Mouse (Mus musculus): ENCODE results near the gene Cdadc1.
"Not testable (repeated sequence)": the region's sequence is repeated elsewhere in the genome, so short reads cannot be mapped to it uniquely, and the experiment has no call there.

Gene Cdadc1

GRCm38 (mm10) chr14:59597398-59598259 lies at the start of gene Cdadc1:
TSS of gene Cdadc1 (minus strand) at chr14:59597959.
- peak; percentile 96 to 99 for DNase-seq (ENCODE audit: low spot score in 2 of 2)

- DNase-seq (ENCODE audit: low spot score in 2 of 2): no peak
These were observed 49.3 kb upstream of the Cdadc1 start for GRCm38 (mm10) chr14:59646826-59647697.

- no peak for DNase-seq (ENCODE audit: low spot score in 2 of 2)
These were observed 47.1 kb upstream of the Cdadc1 start for GRCm38 (mm10) chr14:59644896-59645295.

GRCm38 (mm10) chr14:59644166-59644565 lies 46.4 kb upstream of the Cdadc1 start:
- DNase-seq (ENCODE audit: low spot score in 2 of 2): no peak

- DNase-seq (ENCODE audit: low spot score in 2 of 2): peak in 1 of 2 experiments; percentile 25
These were observed 45.8 kb upstream of the Cdadc1 start for GRCm38 (mm10) chr14:59643582-59643981.

GRCm38 (mm10) chr14:59641856-59642255 lies 44.1 kb upstream of the Cdadc1 start:
- no peak for DNase-seq (ENCODE audit: low spot score in 2 of 2)

GRCm38 (mm10) chr14:59638906-59639703 lies 41.3 kb upstream of the Cdadc1 start:
- no peak for DNase-seq (ENCODE audit: low spot score in 2 of 2)

- DNase-seq (ENCODE audit: low spot score in 2 of 2): no peak
These were observed 36.2 kb upstream of the Cdadc1 start for GRCm38 (mm10) chr14:59633988-59634387.

GRCm38 (mm10) chr14:59633295-59633898 lies 35.6 kb upstream of the Cdadc1 start:
- no peak for DNase-seq (ENCODE audit: low spot score in 2 of 2)

GRCm38 (mm10) chr14:59632067-59632466 lies 34.3 kb upstream of the Cdadc1 start:
- DNase-seq (ENCODE audit: low spot score in 2 of 2): no peak

GRCm38 (mm10) chr14:59630096-59630495 lies 32.3 kb upstream of the Cdadc1 start:
- no peak for DNase-seq (ENCODE audit: low spot score in 2 of 2)

- no peak for DNase-seq (ENCODE audit: low spot score in 2 of 2)
These were observed 31.5 kb upstream of the Cdadc1 start for GRCm38 (mm10) chr14:59629308-59629707.

GRCm38 (mm10) chr14:59627823-59628222 lies 30.1 kb upstream of the Cdadc1 start:
- DNase-seq (ENCODE audit: low spot score in 2 of 2): no peak

GRCm38 (mm10) chr14:59627142-59627680 lies 29.5 kb upstream of the Cdadc1 start:
- no peak for DNase-seq (ENCODE audit: low spot score in 2 of 2)

- no peak for DNase-seq (ENCODE audit: low spot score in 2 of 2)
These were observed 29.0 kb upstream of the Cdadc1 start for GRCm38 (mm10) chr14:59626711-59627110.

GRCm38 (mm10) chr14:59625806-59626364 lies 28.1 kb upstream of the Cdadc1 start:
- DNase-seq (ENCODE audit: low spot score in 2 of 2): peak in 1 of 2 experiments; percentile 37

- peak; percentile 23 to 48 for DNase-seq (ENCODE audit: low spot score in 2 of 2)
These were observed 27.5 kb upstream of the Cdadc1 start, which contains the start of gene Shisa2 for GRCm38 (mm10) chr14:59625158-59625805. TSS of gene Shisa2 (plus strand) at chr14:59625308.

GRCm38 (mm10) chr14:59624326-59624885 lies 26.6 kb upstream of the Cdadc1 start:
- no peak for DNase-seq (ENCODE audit: low spot score in 2 of 2)

- no peak for DNase-seq (ENCODE audit: low spot score in 2 of 2)
These were observed 19.0 kb upstream of the Cdadc1 start for GRCm38 (mm10) chr14:59616802-59617201.

- not testable (repeated sequence) for DNase-seq (ENCODE audit: low spot score in 2 of 2)
These were observed 16.4 kb upstream of the Cdadc1 start for GRCm38 (mm10) chr14:59614149-59614548.

Data from spleen, postnatal 10 days (tissue).